Mouse (Mus musculus) G1E (cell line): ENCODE results near the gene Tmem63b.

Experiments used
- CTCF ChIP-seq: IDR thresholded peaks from 2 replicates; pipeline ENCODE4 v1.5.1; 2012; ENCODE audit warnings: low read depth, low read length, inconsistent platforms, mixed read lengths
- GATA1 ChIP-seq: IDR thresholded peaks from 2 replicates; pipeline ENCODE4 v1.6.1; 2012; ENCODE audit warnings: borderline replicate concordance, low read length, inconsistent platforms, mixed read lengths
- GATA2 ChIP-seq: IDR thresholded peaks from 2 replicates; pipeline ENCODE4 v1.6.1; 2012; ENCODE audit warnings: low read depth, low read length, inconsistent platforms, borderline replicate concordance
- POLR2AphosphoS5 ChIP-seq: IDR thresholded peaks from 2 replicates; pipeline ENCODE4 v1.6.1; 2012; ENCODE audit warnings: low read depth, low read length, inconsistent platforms; ENCODE audit not compliant: insufficient replicate concordance
- TAL1 ChIP-seq: conservative IDR thresholded peaks from 2 replicates; pipeline ENCODE4 v1.6.1; 2012; ENCODE audit warnings: low read depth, low read length, inconsistent platforms, mixed read lengths

DNA sequence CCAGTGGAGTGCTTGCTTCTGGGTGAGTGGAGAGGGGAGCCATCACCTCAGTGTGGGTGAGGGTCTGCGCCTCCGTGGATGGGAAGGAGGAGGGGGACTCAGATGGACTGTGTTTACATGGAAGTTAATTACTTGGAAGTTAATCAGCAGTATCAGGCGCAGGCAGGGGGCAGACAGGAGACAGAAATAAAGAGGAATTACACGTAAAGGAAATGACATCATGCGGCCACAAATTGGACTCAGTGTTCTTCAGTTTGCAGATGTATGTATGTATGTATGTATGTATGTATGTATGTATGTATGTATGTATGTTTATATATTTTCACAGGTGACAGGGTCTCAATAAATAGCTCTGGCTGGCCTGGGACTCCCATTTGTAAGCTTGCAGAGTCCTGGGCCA lies 20.1 kb upstream of the Tmem63b start:
- TF ChIP-seq CTCF (no peak), GATA1 (no peak), POLR2AphosphoS5 (no peak), TAL1 (no peak), GATA2 (no peak)
